Comparison of ENCODE assay signal across 16 mouse cellular contexts in the genomic region with DNA sequence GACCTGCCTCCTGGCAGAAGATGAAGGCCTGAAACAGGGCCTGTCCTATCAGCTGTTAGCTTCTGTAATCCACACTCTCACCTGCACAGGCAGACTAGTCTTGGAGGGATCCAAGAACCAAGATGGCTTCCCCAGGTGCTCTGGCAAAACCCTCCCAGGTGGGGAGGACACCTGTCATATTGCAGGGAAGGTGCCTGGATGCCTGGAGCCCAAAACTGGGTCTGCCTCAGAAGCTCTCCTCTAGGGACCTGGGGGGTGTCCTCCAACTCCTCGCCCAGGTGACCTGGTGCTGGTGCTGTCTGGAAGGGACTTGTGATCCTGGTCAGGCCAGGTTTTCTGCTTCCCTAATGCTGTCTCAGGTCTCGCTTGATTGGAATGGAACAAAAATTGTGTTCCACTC.
"Had no signal": no experiment of that assay in that cellular context is flagged by ENCODE, and none has a peak within 500 bp of the region (broad histone marks: within the 10 kb centered on the region; RNA-seq: fewer than 3 reads in every experiment).

No protein-coding gene starts in this region.

- H3K4me1 ChIP-seq: neural tube, embryonic 13.5 days; neural tube, embryonic 15.5 days; stomach, embryonic 15.5 days had no signal

- DNase-seq: retina, postnatal 1 day; right cerebral cortex, adult 18-20 months; right cerebral cortex, postnatal 14 days; right cerebral cortex, postnatal 25 days; right cerebral cortex, postnatal 4 days; spleen, adult 18-20 months; thymus, adult 18-20 months; thymus, adult 2 months; thymus, postnatal 14 days; thymus, postnatal 25 days; thymus, postnatal 36 days; thymus, postnatal 4 days had no signal

- H3K36me3 ChIP-seq: neural tube, embryonic 13.5 days; neural tube, embryonic 15.5 days; stomach, embryonic 15.5 days had no signal

- H3K27me3 ChIP-seq: neural tube, embryonic 13.5 days; neural tube, embryonic 15.5 days; stomach, embryonic 15.5 days had no signal

- H3K27ac ChIP-seq: neural tube, embryonic 13.5 days; neural tube, embryonic 15.5 days; stomach, embryonic 15.5 days; stomach, postnatal 0 days had no signal

- H3K4me3 ChIP-seq: neural tube, embryonic 13.5 days; neural tube, embryonic 15.5 days; stomach, embryonic 15.5 days had no signal
